Mouse (Mus musculus) liver, embryonic 12.5 days (tissue): ENCODE results near the gene Mical1. TPM values are rescaled to one million over a fixed set of nuclear protein-coding genes. Genes with fewer than 3 reads are reported as not detected.

Experiments
- ATAC-seq: fragments of 200-750 bp; cut with Nextera tagmentation; 2 replicates; pipeline ENCODE4 v1.8.0; 2017; ENCODE audit warnings: moderate number of reproducible peaks, mild to moderate bottlenecking, moderate library complexity
- H3K27ac ChIP-seq: fragments of 300-500 bp; sonication (generic); 2 replicates; pipeline ENCODE4 v1.5.1; 2016; ENCODE audit warnings: mild to moderate bottlenecking
- H3K27me3 ChIP-seq: fragments of 300-500 bp; sonication (generic); replicated peaks from 2 replicates; pipeline ENCODE4 v1.6.1; 2016; ENCODE audit warnings: mild to moderate bottlenecking, moderate library complexity
- H3K36me3 ChIP-seq: fragments of 300-500 bp; sonication (generic); 2 replicates; pipeline ENCODE4 v1.6.1; 2016; ENCODE audit warnings: mild to moderate bottlenecking, moderate library complexity
- H3K4me1 ChIP-seq: fragments of 300-500 bp; sonication (generic); 2 replicates; pipeline ENCODE4 v1.6.1; 2016
- H3K4me2 ChIP-seq: fragments of 300-500 bp; sonication (generic); 2 replicates; pipeline ENCODE4 v1.6.1; 2016; ENCODE audit warnings: mild to moderate bottlenecking, moderate library complexity
- H3K4me3 ChIP-seq: fragments of 300-500 bp; sonication (generic); 2 replicates; pipeline ENCODE4 v1.5.1; 2016; ENCODE audit warnings: mild to moderate bottlenecking, moderate library complexity
- H3K9ac ChIP-seq: fragments of 300-500 bp; sonication (generic); 2 replicates; pipeline ENCODE4 v1.6.1; 2016; ENCODE audit warnings: mild to moderate bottlenecking, moderate library complexity
- H3K9me3 ChIP-seq: fragments of 300-500 bp; sonication (generic); replicated peaks from 2 replicates; pipeline ENCODE4 v1.6.1; 2016; ENCODE audit warnings: mild to moderate bottlenecking, moderate library complexity
- WGBS: fragments of 180-500 bp; shearing (Covaris S2); methylation state at CpG from one replicate; pipeline ENCODE4 v1.1.7; 2016; ENCODE audit not compliant: insufficient replicate concordance; 5-methylcytosine and 5-hydroxymethylcytosine counted together
- polyA plus RNA-seq: library from polyadenylated mRNA; unstranded; fragments of >200 nt; fragmentation: Nextera tagmentation; extraction: Ambion mirVana; gene quantifications from 2 replicates; pipeline ENCODE4 v1.2.1, GENCODE M21; 2016

The Mical1 gene
- polyA plus RNA-seq, 1 experiment from 2014 or later, result 10.6 TPM

DNA sequence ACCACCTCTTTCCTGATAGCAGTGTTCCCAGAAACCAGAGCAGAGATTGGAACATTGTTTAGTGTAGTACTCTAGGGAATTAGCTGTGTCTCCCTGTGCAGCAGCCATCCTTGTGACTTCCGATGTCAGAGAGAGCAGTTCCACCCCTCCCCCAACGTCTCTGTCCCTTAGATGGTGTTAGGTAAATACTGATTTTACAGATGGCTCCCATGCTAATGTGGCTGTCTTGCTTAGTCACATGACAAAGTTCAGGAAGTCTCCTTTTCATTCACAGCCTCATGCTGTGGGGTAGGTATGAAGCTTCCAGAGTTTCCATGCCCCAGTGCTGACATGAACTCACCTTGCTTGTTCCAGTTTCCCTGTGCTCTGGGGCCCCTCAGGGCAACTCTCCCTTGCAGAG, 15.6 kb upstream of the Mical1 start:
- no peak overlapping the region for H3K4me3 ChIP-seq
- no peak for ATAC-seq
- no peak overlapping the region for H3K27ac ChIP-seq
- H3K9me3 ChIP-seq, result no peaks in the 10 kb centered on the region
- H3K9ac ChIP-seq, result no peak overlapping the region
- no peaks in the 10 kb centered on the region for H3K27me3 ChIP-seq
- 28% methylated on average over 2 of the region's 2 CpGs for WGBS
- peaks cover 11% of the 10 kb centered on the region for H3K4me1 ChIP-seq
- H3K4me2 ChIP-seq, result no peak overlapping the region
- H3K36me3 ChIP-seq, result peaks cover 56% of the 10 kb centered on the region

DNA sequence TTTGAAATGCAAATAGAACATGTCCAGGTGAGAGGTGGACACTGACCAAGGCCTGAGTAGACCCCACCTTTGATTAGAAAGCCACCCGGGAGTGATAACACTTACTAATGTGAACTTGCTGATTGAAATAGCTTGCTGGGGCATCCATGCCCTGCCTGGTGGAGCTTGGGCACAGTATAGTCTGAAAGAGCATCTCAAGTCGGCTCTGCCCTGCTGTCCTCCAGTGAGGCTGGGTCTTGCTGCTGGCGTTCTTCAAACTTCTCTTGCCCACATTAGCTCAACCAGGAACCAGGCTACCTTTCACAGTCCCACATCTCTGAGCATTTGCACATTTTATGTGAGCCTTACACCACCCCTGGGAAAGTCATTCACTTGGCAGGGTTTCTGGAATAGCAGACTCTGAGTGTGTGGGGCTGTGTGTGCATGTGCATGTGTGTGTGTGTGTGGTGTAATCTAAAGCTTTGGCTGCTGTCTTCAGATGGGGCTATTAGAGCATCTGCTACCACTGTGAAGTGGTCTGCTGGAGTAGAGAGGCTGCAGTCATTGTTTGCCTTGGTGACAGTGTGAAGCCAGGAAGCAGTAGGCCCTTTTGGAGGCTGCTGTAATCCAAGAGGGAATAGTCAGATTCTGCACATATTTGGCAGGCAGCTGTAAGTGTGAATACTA, 14.9 kb upstream of the Mical1 start:
- H3K27me3 ChIP-seq, result no peaks in the 10 kb centered on the region
- no peak overlapping the region for H3K9ac ChIP-seq
- H3K9me3 ChIP-seq, result no peaks in the 10 kb centered on the region
- H3K27ac ChIP-seq, result no peak overlapping the region
- no peak for ATAC-seq
- WGBS, result 75% methylated on average over 3 of the region's 3 CpGs
- H3K4me2 ChIP-seq, result no peak overlapping the region
- H3K4me1 ChIP-seq, result peaks cover 6% of the 10 kb centered on the region
- no peak overlapping the region for H3K4me3 ChIP-seq
- H3K36me3 ChIP-seq, result peaks cover 52% of the 10 kb centered on the region

DNA sequence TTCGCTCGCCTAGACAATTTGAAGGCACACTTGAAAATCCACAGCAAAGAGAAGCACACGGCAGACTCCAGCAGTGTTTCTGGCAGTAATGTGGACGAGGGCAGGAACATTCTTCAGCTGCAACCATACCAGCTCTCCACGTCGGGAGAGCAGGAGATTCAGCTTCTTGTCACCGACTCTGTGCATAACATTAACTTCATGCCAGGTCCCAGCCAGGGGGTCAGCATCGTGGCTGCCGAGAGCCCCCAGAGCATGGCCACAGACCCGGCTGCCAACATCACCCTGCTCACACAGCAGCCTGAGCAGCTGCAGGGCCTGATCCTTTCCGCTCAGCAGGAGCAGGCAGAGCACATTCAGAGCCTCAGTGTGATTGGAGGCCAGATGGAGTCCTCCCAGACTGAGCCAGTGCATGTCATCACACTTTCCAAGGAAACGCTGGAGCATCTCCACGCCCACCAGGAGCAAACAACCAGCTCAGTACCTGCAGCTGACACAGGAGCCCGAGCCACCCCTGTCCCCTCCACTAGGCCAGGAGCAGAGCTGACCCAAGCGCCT, 11.6 kb upstream of the Mical1 start:
- no peak overlapping the region for H3K9ac ChIP-seq
- 74% methylated on average over 15 of the region's 15 CpGs for WGBS
- H3K27ac ChIP-seq, result no peak overlapping the region
- H3K27me3 ChIP-seq, result no peaks in the 10 kb centered on the region
- no peak overlapping the region for H3K4me2 ChIP-seq
- H3K9me3 ChIP-seq, result no peaks in the 10 kb centered on the region
- no peaks in the 10 kb centered on the region for H3K4me1 ChIP-seq
- ATAC-seq, result no peak
- H3K4me3 ChIP-seq, result no peak overlapping the region
- peaks cover 25% of the 10 kb centered on the region for H3K36me3 ChIP-seq

DNA sequence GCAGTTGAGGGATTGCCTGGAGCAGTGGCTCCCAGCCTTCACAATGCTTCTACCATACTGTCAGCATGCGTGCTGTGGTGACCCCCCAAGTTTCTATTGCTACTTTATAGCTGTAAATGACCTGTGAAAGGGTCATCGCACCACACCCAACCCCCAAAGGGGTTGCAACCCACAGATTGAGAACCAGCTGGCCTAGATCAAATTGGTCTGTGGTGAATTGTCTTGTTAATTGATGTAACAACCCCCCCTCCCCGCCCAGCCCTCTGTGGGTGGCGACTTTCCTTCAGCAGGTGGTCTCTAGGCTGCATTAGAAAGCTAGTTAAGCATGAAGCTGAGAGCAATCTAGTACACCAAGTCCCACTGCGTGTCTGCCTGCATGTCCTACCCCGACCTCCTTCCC, 8.8 kb upstream of the Mical1 start:
- H3K9ac ChIP-seq, result no peak overlapping the region
- peaks cover 3% of the 10 kb centered on the region; the same call in 1 of the 2 replicates for H3K4me1 ChIP-seq
- no peak for ATAC-seq
- H3K27ac ChIP-seq, result no peak overlapping the region
- H3K4me3 ChIP-seq, result no peak overlapping the region
- no peaks in the 10 kb centered on the region for H3K9me3 ChIP-seq
- no peaks in the 10 kb centered on the region for H3K27me3 ChIP-seq
- WGBS, result 71% methylated on average over 6 of the region's 6 CpGs
- H3K4me2 ChIP-seq, result no peak overlapping the region
- H3K36me3 ChIP-seq, result peaks cover 19% of the 10 kb centered on the region

DNA sequence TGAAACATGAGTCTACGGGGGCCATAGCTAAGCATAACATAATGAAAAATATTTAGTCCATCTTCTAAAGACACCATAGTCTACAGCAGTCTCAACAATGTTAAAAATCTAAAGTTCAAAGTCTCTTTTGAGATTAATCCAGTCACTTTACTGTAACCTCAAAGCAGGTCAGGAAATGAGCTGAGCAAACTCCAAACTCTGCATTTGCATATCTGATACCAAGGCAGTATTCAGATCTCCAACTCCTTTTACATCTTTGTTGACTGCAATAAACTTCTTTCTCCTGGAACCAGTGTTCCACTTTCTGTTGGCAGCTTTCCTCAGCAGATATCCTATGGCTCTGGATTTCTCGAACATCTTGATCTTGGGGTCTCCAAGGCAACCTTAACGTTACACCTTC, 5.4 kb upstream of the Mical1 start:
- no peak overlapping the region for H3K9ac ChIP-seq
- H3K4me1 ChIP-seq, result peaks cover 36% of the 10 kb centered on the region
- 71% methylated on average over 3 of the region's 3 CpGs for WGBS
- no peaks in the 10 kb centered on the region for H3K9me3 ChIP-seq
- no peaks in the 10 kb centered on the region for H3K27me3 ChIP-seq
- no peak overlapping the region for H3K4me3 ChIP-seq
- no peak overlapping the region for H3K4me2 ChIP-seq
- peaks cover 2% of the 10 kb centered on the region; the same call in 1 of the 2 replicates for H3K36me3 ChIP-seq
- ATAC-seq, result no peak
- H3K27ac ChIP-seq, result no peak overlapping the region

DNA sequence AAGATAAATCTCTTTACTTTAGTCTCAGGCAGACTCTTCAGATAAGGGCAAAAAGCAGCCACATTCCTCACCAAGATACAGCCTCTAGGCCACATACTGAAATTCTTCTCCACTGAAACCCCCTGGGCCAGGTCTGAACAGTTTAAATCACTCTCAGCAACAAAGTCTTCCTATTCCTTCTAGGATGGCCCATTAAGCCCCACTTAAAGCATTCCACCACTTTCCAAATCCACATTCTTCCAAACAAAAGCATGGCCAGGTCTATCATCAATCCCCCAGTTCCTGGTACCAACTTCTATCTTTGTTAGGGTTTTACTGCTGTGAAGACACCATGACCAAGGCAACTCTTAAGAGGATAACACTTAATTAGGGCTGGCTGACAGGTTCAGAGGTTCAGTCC, 3.6 kb upstream of the Mical1 start:
- Histone ChIP-seq H3K9me3 (no peaks in the 10 kb centered on the region), H3K27ac (no peak overlapping the region), H3K4me1 (peaks cover 55% of the 10 kb centered on the region), H3K36me3 (no peaks in the 10 kb centered on the region), H3K27me3 (no peaks in the 10 kb centered on the region), H3K4me2 (no peak overlapping the region), H3K4me3 (no peak overlapping the region), H3K9ac (no peak overlapping the region)
- no peak for ATAC-seq

DNA sequence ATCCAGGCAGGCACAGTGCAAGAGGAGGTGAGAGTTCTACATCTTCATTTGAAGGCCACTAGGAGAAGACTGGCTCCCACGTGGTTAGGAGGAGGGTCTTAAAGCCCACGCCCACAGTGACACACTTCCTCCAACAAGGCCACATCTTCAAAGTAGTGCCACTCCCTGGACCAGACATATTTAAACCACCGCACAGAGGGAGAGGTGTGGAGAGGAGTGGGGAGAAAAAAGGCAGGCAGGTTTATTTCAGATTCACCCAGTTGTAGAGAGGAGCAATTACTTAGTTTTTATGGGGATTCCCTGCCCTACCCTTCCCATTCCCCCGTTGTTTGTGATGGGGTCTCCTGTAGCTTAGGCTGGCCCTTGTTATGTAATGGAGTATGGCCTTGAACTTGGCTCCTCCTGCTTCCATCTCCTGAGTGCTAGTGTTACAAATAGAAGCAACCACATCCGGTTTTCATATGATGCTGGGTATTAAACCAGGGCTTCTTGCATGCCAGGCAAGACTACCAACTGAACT, 3.1 kb upstream of the Mical1 start:
- ATAC-seq, result no peak
- H3K9me3 ChIP-seq, result no peaks in the 10 kb centered on the region
- no peak overlapping the region for H3K4me3 ChIP-seq
- H3K9ac ChIP-seq, result no peak overlapping the region
- WGBS, result 55% methylated on average over 5 of the region's 5 CpGs
- H3K4me2 ChIP-seq, result no peak overlapping the region
- H3K4me1 ChIP-seq, result peaks cover 60% of the 10 kb centered on the region
- H3K27ac ChIP-seq, result no peak overlapping the region
- H3K27me3 ChIP-seq, result no peaks in the 10 kb centered on the region
- H3K36me3 ChIP-seq, result no peaks in the 10 kb centered on the region

DNA sequence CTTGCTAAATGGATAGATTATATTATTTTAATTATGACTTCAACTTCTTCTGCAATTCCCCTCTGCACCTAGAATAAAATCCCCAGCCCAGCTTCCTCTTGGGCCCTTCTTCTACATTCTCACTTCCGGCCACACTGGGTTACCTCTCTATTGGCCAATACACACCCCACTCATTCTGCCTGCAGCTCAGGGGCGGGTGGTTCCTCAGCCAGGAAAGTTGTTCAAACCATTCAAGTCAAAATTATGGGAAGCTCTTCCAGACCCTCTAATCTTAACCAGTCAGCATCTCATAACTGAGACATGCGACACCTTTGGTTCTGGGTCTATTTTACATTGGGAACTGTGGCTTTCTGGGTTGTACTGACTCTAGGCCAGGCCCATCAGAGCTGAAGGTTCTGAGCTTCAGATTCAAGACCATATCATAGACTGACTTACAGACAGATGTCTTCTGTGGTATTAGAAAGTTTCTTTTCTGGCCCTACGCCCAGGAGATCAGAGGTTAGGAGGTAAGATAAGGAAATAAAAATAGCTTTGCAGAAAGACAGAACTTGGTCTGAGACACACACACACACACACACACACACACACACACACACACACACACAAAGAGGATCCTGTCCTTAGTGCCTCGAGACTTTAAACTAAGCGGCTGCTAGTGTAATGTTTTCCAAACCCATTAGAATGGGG, 2.2 kb upstream of the Mical1 start:
- no peak for ATAC-seq
- Histone ChIP-seq H3K4me1 (peaks cover 69% of the 10 kb centered on the region), H3K4me3 (no peak overlapping the region), H3K9me3 (no peaks in the 10 kb centered on the region), H3K4me2 (0 out of 2 replicates have a peak overlapping the region, but pooled peaks have one; percentile 16), H3K9ac (no peak overlapping the region), H3K36me3 (no peaks in the 10 kb centered on the region; the same call in 1 of the 2 replicates), H3K27ac (peak overlapping the region; percentile 60; the same call in 1 of the 2 replicates), H3K27me3 (no peaks in the 10 kb centered on the region; the same call in 1 of the 2 replicates)
- 21% methylated on average over 6 of the region's 6 CpGs for WGBS

DNA sequence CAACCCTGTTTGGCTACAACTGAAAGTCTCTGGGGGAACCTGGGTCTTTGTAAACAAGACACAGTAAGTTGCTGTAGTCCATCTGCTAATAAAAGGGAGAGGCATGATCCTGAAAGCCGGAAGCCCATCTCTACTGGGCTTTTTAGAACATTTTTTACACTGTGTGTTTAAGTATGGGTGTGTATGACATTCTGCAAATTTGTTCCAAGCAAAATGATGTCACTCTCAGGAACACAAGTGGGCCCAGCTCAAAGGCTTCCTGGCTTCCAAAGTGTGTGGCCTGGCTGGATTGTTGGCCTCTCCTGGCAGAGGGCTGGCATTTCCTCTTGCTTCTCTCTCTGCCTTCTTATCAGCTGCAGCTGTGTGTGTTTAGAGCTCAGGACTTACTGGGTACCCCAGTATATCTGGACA, 1.1 kb upstream of the Mical1 start:
- H3K9me3 ChIP-seq, result no peaks in the 10 kb centered on the region
- peak overlapping the region; percentile 99; the same call in 1 of the 2 replicates for H3K4me2 ChIP-seq
- H3K4me1 ChIP-seq, result peaks cover 74% of the 10 kb centered on the region
- no peak for ATAC-seq
- no peaks in the 10 kb centered on the region; the same call in 1 of the 2 replicates for H3K27me3 ChIP-seq
- H3K36me3 ChIP-seq, result no peaks in the 10 kb centered on the region; the same call in 1 of the 2 replicates
- no peak overlapping the region for H3K4me3 ChIP-seq
- 0 out of 2 replicates have a peak overlapping the region, but pooled peaks have one; percentile 43 for H3K9ac ChIP-seq
- WGBS, result 81% methylated on average over 1 of the region's 1 CpGs
- peak overlapping the region; percentile 73 for H3K27ac ChIP-seq

DNA sequence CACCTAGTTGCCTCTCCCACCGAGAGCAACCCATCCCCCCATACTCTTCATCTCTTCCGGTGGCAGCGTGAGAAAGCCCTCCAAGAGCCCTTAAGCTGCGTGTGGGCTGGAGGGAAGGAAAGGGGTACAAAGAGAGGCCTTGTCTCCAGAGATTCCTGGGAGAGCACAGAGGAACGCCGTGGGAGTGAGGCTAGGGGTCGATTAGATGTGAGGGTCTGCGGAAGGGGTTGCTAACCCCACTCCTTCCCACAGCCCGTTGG, 834 bp downstream of the Mical1 start:
- Histone ChIP-seq H3K9ac (peak overlapping the region; percentile 72), H3K27me3 (no peaks in the 10 kb centered on the region; the same call in none of the 2 replicates), H3K36me3 (peaks cover 3% of the 10 kb centered on the region), H3K27ac (peak overlapping the region; percentile 85), H3K4me1 (peaks cover 90% of the 10 kb centered on the region), H3K4me2 (peak overlapping the region; percentile 99), H3K9me3 (no peaks in the 10 kb centered on the region), H3K4me3 (peak overlapping the region; percentile 69)
- WGBS, result under 1% methylated on average over 9 of the region's 9 CpGs
- ATAC-seq, result no peak

DNA sequence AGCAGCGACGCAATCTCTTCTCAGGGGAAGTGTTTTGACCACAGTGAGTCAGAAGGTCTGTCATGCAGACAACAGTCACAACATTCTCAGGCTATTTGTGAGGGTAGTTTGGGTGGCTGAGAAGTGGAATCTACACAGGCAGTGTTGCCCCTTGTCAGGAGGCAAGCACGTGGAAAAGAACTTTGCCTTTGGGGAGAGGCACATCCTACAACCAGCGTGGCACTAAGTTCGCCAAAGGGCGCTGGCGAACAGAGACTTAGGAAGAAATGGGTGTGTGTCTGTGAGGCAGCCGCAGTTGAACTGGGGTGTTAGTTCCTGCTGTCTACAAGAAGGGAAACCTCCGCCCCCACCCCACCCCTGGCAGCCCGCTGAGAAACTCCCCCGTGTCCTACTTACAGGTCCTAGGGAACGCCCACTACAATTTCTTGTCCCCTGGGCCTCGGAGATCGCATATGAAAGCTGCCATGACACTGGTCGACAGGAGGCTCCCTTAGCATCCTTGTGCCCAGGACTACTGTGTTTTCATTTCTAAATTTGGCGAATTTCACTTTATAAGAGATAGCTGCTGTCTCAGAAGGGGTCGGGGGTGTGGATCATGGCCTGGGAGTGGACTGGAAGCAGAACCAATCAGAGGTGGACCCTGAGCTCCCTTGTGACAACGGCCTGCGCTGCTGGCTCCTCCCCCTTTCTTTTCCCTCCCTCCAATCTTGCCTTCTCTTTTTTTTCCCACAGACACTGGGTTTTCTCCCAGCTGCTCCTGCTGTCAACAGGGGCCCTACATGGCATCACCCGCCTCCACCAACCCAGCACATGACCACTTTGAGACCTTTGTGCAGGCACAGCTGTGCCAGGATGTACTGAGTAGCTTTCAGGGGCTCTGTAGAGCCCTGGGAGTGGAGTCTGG, 1.4 kb downstream of the Mical1 start:
- Histone ChIP-seq H3K9me3 (no peaks in the 10 kb centered on the region), H3K4me1 (peaks cover 88% of the 10 kb centered on the region), H3K4me2 (peak overlapping the region; percentile 99), H3K9ac (peak overlapping the region; percentile 72), H3K27me3 (no peaks in the 10 kb centered on the region; the same call in none of the 2 replicates), H3K4me3 (peak overlapping the region; percentile 69), H3K36me3 (peaks cover 9% of the 10 kb centered on the region), H3K27ac (peak overlapping the region; percentile 85)
- peak; percentile 52 for ATAC-seq
- 3% methylated on average over 20 of the region's 20 CpGs for WGBS
